Mouse (Mus musculus) forebrain, embryonic 10.5 days (tissue): ENCODE measurements around the gene Fbxl17. TPM values are rescaled to one million over a fixed set of nuclear protein-coding genes. Genes with fewer than 3 reads are reported as not detected.

ENCODE experiments used
- DNase-seq: peaks from one replicate; pipeline ENCODE4 v3.0.0-alpha.2; 2017; ENCODE audit warnings: low spot score; ENCODE audit errors: extremely low spot score
- H3K27ac ChIP-seq: fragments of 300-500 bp; sonication (generic); 2 replicates; pipeline ENCODE4 v1.5.1; 2016; ENCODE audit warnings: mild to moderate bottlenecking
- H3K27me3 ChIP-seq: fragments of 300-500 bp; sonication (generic); 2 replicates; pipeline ENCODE4 v1.6.1; 2016; ENCODE audit warnings: mild to moderate bottlenecking; ENCODE audit not compliant: poor library complexity, severe bottlenecking
- H3K36me3 ChIP-seq: fragments of 300-500 bp; sonication (generic); replicated peaks from 2 replicates; pipeline ENCODE4 v1.6.1; 2016; ENCODE audit warnings: mild to moderate bottlenecking, moderate library complexity
- H3K4me1 ChIP-seq: fragments of 300-500 bp; sonication (generic); 2 replicates; pipeline ENCODE4 v1.6.1; 2016
- H3K4me3 ChIP-seq: fragments of 300-500 bp; sonication (generic); 2 replicates; pipeline ENCODE4 v1.5.1; 2016; ENCODE audit warnings: mild to moderate bottlenecking, moderate library complexity
- H3K9me3 ChIP-seq: fragments of 300-500 bp; sonication (generic); 2 replicates; pipeline ENCODE4 v1.6.1; 2016; ENCODE audit warnings: mild to moderate bottlenecking, moderate library complexity
- WGBS: fragments of 180-500 bp; shearing (Covaris S2); methylation state at CpG from one replicate; pipeline ENCODE4 v1.1.7; 2016; 5-methylcytosine and 5-hydroxymethylcytosine counted together
- polyA plus RNA-seq: library from polyadenylated mRNA; unstranded; fragments of >200 nt; fragmentation: Nextera tagmentation; extraction: Ambion mirVana; gene quantifications from 2 replicates; pipeline ENCODE4 v1.2.1, GENCODE M21; 2016

Fbxl17 gene
- polyA plus RNA-seq, 1 experiment from 2014 or later = 2.7 TPM

- H3K27me3 ChIP-seq = no peaks in the 10 kb centered on the region
- H3K4me1 ChIP-seq = peaks cover 37% of the 10 kb centered on the region
- H3K4me3 ChIP-seq = 0 out of 2 replicates have a peak overlapping the region, but pooled peaks have one; percentile 87
- peaks cover 11% of the 10 kb centered on the region; the same call in 1 of the 2 replicates for H3K36me3 ChIP-seq
- no peak for DNase-seq
- no peaks in the 10 kb centered on the region for H3K9me3 ChIP-seq
- WGBS = 88% methylated on average over 6 of the region's 6 CpGs
- no peak overlapping the region for H3K27ac ChIP-seq
Measured at GRCm38 (mm10) chr17:63497206-63497731, 2.5 kb downstream of the Fbxl17 start.

GRCm38 (mm10) chr17:63496153-63496552 is 3.7 kb downstream of the Fbxl17 start:
- H3K27ac ChIP-seq = no peak overlapping the region
- H3K9me3 ChIP-seq = no peaks in the 10 kb centered on the region
- H3K4me3 ChIP-seq = no peak overlapping the region
- peaks cover 1% of the 10 kb centered on the region; the same call in 1 of the 2 replicates for H3K36me3 ChIP-seq
- peaks cover 37% of the 10 kb centered on the region for H3K4me1 ChIP-seq
- H3K27me3 ChIP-seq = no peaks in the 10 kb centered on the region
- 64% methylated on average over 5 of the region's 5 CpGs for WGBS
- no peak for DNase-seq

- Histone ChIP-seq H3K27ac (no peak overlapping the region), H3K9me3 (no peaks in the 10 kb centered on the region), H3K4me3 (no peak overlapping the region), H3K4me1 (peaks cover 31% of the 10 kb centered on the region), H3K36me3 (peaks cover 6% of the 10 kb centered on the region), H3K27me3 (no peaks in the 10 kb centered on the region)
- WGBS = 79% methylated on average over 7 of the region's 7 CpGs
- no peak for DNase-seq
Measured at GRCm38 (mm10) chr17:63493876-63494580, 5.8 kb downstream of the Fbxl17 start.

GRCm38 (mm10) chr17:63493274-63493673 is 6.5 kb downstream of the Fbxl17 start:
- Histone ChIP-seq H3K27me3 (no peaks in the 10 kb centered on the region), H3K4me1 (peaks cover 24% of the 10 kb centered on the region), H3K9me3 (no peaks in the 10 kb centered on the region), H3K36me3 (peaks cover 13% of the 10 kb centered on the region), H3K27ac (no peak overlapping the region), H3K4me3 (no peak overlapping the region)
- 49% methylated on average over 5 of the region's 5 CpGs for WGBS
- no peak for DNase-seq

- Histone ChIP-seq H3K27ac (no peak overlapping the region), H3K27me3 (no peaks in the 10 kb centered on the region), H3K4me1 (peaks cover 19% of the 10 kb centered on the region), H3K4me3 (no peak overlapping the region), H3K36me3 (peaks cover 17% of the 10 kb centered on the region), H3K9me3 (no peaks in the 10 kb centered on the region)
- DNase-seq = no peak
- WGBS = 86% methylated on average over 8 of the region's 8 CpGs
Measured at GRCm38 (mm10) chr17:63492665-63493273, 7.0 kb downstream of the Fbxl17 start.

- Histone ChIP-seq H3K27ac (no peak overlapping the region), H3K4me1 (no peaks in the 10 kb centered on the region), H3K27me3 (no peaks in the 10 kb centered on the region), H3K9me3 (no peaks in the 10 kb centered on the region), H3K36me3 (peaks cover 40% of the 10 kb centered on the region), H3K4me3 (no peak overlapping the region)
- DNase-seq = no peak
- 88% methylated on average over 4 of the region's 4 CpGs for WGBS
Measured at GRCm38 (mm10) chr17:63489525-63489924, 10.3 kb downstream of the Fbxl17 start.

- Histone ChIP-seq H3K27ac (no peak overlapping the region), H3K36me3 (no peaks in the 10 kb centered on the region), H3K27me3 (no peaks in the 10 kb centered on the region), H3K4me1 (peaks cover 7% of the 10 kb centered on the region), H3K9me3 (no peaks in the 10 kb centered on the region), H3K4me3 (no peak overlapping the region)
- WGBS = 12% methylated on average over 6 of the region's 6 CpGs
- DNase-seq = peak; percentile 35
Measured at GRCm38 (mm10) chr17:63467866-63468265, 32.0 kb downstream of the Fbxl17 start.

GRCm38 (mm10) chr17:63465239-63465638 is 34.6 kb downstream of the Fbxl17 start:
- WGBS = 93% methylated on average over 1 of the region's 1 CpGs
- Histone ChIP-seq H3K36me3 (no peaks in the 10 kb centered on the region), H3K27ac (no peak overlapping the region), H3K27me3 (no peaks in the 10 kb centered on the region), H3K4me1 (peaks cover 12% of the 10 kb centered on the region), H3K4me3 (no peak overlapping the region), H3K9me3 (no peaks in the 10 kb centered on the region)
- no peak for DNase-seq

- no peak overlapping the region for H3K27ac ChIP-seq
- 93% methylated on average over 7 of the region's 7 CpGs for WGBS
- no peak for DNase-seq
Measured at GRCm38 (mm10) chr17:63462512-63462911, 37.3 kb downstream of the Fbxl17 start.

GRCm38 (mm10) chr17:63459712-63460495 is 39.9 kb downstream of the Fbxl17 start:
- H3K27ac ChIP-seq = no peak overlapping the region
- H3K27me3 ChIP-seq = no peaks in the 10 kb centered on the region
- no peak overlapping the region for H3K4me3 ChIP-seq
- 64% methylated on average over 9 of the region's 9 CpGs for WGBS
- H3K9me3 ChIP-seq = no peaks in the 10 kb centered on the region
- H3K36me3 ChIP-seq = peaks cover 13% of the 10 kb centered on the region
- H3K4me1 ChIP-seq = peaks cover 11% of the 10 kb centered on the region
- DNase-seq = no peak

More at GRCm38 (mm10) chr17:63462512-63462911, 37.3 kb downstream of the Fbxl17 start:
- no peaks in the 10 kb centered on the region for H3K9me3 ChIP-seq
- peaks cover 18% of the 10 kb centered on the region for H3K4me1 ChIP-seq
- peaks cover 6% of the 10 kb centered on the region for H3K36me3 ChIP-seq
- H3K4me3 ChIP-seq = no peak overlapping the region
- no peaks in the 10 kb centered on the region for H3K27me3 ChIP-seq

GRCm38 (mm10) chr17:63458052-63458451 is 41.8 kb downstream of the Fbxl17 start:
- Histone ChIP-seq H3K36me3 (peaks cover 13% of the 10 kb centered on the region), H3K27ac (no peak overlapping the region), H3K4me1 (peaks cover 11% of the 10 kb centered on the region), H3K27me3 (no peaks in the 10 kb centered on the region), H3K4me3 (no peak overlapping the region), H3K9me3 (no peaks in the 10 kb centered on the region)
- DNase-seq = no peak
- WGBS = 92% methylated on average over 3 of the region's 3 CpGs

- H3K9me3 ChIP-seq = no peaks in the 10 kb centered on the region
- DNase-seq = no peak
- H3K27me3 ChIP-seq = no peaks in the 10 kb centered on the region
- 71% methylated on average over 10 of the region's 10 CpGs for WGBS
- H3K27ac ChIP-seq = peak overlapping the region; percentile 49; the same call in 1 of the 2 replicates
- H3K4me3 ChIP-seq = no peak overlapping the region
- peaks cover 5% of the 10 kb centered on the region; the same call in 1 of the 2 replicates for H3K36me3 ChIP-seq
- H3K4me1 ChIP-seq = peaks cover 7% of the 10 kb centered on the region; the same call in 1 of the 2 replicates
Measured at GRCm38 (mm10) chr17:63451311-63452006, 48.4 kb downstream of the Fbxl17 start.
